Mouse (Mus musculus) olfactory bulb, adult 2 months (tissue): Measurements from ENCODE around the gene 4930519P11Rik.

Experiments
- CTCF ChIP-seq: fragments of 200-500 bp; IDR thresholded peaks from 2 replicates; pipeline ENCODE4 v1.5.1; 2012; ENCODE audit warnings: low read depth, mild to moderate bottlenecking, low read length, moderate library complexity; ENCODE audit not compliant: insufficient read depth
- POLR2A ChIP-seq: fragments of 200-500 bp; IDR thresholded peaks from 2 replicates; pipeline ENCODE4 v1.6.1; 2012; ENCODE audit warnings: mild to moderate bottlenecking, low read depth, low read length, moderate library complexity; ENCODE audit not compliant: insufficient read depth

- TF ChIP-seq CTCF (no peak), POLR2A (no peak)
These were observed 22.0 kb downstream of the 4930519P11Rik start for GRCm38 (mm10) chr2:154591239-154591638.
